Mouse (Mus musculus): ENCODE data around the gene Dnajb14. TPM values are rescaled to one million over a fixed set of nuclear protein-coding genes. Genes with fewer than 3 reads are reported as not detected.
"Not testable (repeated sequence)": the region's sequence is repeated elsewhere in the genome, so short reads cannot be mapped to it uniquely, and the experiment has no call there.

Gene Dnajb14
- polyA plus RNA-seq, 1 experiment from 2014 or later = 10.6 TPM

DNA sequence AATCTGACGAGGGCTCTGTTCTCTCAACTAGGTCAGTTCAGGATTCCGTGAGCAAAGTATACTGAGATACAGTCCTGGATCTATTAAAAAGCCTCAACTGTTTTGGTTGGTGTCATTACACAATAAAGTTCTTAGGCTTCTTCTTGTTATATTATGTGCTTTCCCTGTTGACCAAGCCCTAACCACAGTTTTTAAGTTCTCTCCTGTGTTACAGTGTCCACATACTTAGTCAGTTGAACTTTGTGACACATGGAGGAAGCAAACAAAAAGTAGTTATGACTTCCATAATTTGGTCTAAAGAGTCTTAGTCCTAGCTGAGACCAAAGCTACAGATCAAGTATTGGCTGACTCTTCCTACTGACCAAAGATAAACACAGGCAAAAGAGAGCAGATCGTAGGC is 79.4 kb downstream of the Dnajb14 start:
- Histone ChIP-seq H3K4me2 (no peak overlapping the region), H3K9ac (no peak overlapping the region), H3K4me1 (no peaks in the 10 kb centered on the region), H3K27me3 (replicated peaks) (no peaks in the 10 kb centered on the region), H3K27ac (no peak overlapping the region), H3K9me3 (no peaks in the 10 kb centered on the region), H3K4me3 (replicated peaks) (no peak overlapping the region), H3K36me3 (no peaks in the 10 kb centered on the region)
- 76% methylated on average over 3 of the region's 3 CpGs for WGBS
- ATAC-seq (ENCODE audit: insufficient read depth, low FRiP score, low read depth) = no peak

DNA sequence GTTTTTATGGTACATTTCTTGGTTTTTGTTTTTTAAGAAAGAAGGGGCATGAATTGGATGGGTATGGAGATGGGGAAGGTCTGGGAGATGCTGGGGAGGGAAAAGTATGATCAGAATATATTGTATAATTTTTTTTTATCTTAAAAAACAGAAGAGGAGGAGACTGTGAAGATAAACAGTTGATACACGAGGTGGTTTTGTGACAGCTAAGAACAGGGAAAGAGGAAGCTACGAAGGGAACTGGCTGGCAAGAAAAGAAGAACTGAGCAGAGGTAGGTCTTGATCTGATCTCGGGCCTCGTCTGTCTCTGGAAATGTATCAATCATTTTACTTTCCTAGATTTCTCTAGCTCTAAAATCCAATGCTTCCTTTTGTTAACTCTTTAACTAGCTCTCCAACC is 80.0 kb downstream of the Dnajb14 start:
- 71% methylated on average over 4 of the region's 4 CpGs for WGBS
- H3K4me3 ChIP-seq (replicated peaks) = no peak overlapping the region
- ATAC-seq (ENCODE audit: insufficient read depth, low FRiP score, low read depth) = no peak

DNA sequence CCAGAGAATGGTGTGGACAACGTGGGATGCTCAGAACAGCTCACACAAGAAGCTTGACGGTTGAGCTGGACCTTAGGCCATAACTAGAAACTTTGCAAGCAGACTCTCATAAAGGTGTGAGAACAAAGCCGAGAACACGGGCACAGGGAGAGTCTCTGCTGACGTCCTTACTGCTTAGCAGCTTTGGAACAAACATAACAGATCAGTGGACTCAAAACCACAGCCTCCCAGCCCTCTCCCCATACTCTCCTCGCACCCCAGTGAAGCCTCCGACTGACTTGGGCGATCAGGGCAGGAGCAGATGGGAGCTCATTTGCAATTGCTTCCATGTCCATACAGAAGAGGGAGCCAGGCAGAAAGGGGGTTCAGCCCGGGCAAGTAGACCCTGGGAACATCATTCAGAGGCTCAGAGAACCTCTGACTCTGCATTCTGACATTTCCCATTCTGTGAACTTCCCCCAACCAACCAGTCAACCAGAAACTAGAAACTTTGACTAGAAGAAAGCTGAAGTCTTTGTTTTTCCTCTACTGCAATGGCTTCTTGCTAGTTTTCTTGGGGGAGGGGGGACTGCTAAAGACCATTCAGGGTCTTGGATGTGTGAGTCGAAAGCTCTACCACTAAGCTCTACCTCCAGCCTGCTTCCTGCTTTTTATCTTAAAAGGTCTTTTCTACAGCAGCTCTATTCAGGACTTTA is 82.9 kb downstream of the Dnajb14 start:
- 80% methylated on average over 10 of the region's 10 CpGs for WGBS
- no peak overlapping the region for H3K27ac ChIP-seq
- no peak for ATAC-seq (ENCODE audit: insufficient read depth, low FRiP score, low read depth)

More for the DNA sequence above, 80.0 kb downstream of the Dnajb14 start:
- peaks cover 4% of the 10 kb centered on the region; the same call in 1 of the 2 replicates for H3K4me1 ChIP-seq
- no peaks in the 10 kb centered on the region for H3K36me3 ChIP-seq
- H3K4me2 ChIP-seq = no peak overlapping the region
- H3K9ac ChIP-seq = no peak overlapping the region
- no peaks in the 10 kb centered on the region for H3K9me3 ChIP-seq
- H3K27ac ChIP-seq = no peak overlapping the region
- H3K27me3 ChIP-seq (replicated peaks) = no peaks in the 10 kb centered on the region

DNA sequence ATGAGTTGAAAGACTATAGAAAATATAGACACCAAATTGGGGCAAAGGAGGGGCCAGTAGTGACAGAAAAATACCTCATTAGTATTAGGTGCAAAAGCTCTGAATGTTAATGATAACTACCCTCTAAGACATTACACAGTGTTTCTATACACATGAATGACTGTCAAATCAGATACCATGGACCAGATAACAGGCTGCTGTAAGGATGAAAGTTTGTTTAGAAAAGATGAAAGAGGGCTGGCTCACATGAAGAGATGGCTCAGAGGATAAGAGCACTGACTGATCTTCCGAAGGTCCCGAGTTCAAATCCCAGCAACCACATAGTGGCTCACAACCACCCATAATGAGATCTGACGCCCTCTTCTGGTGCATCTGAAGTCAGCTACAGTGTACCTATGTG is 83.8 kb downstream of the Dnajb14 start:
- H3K36me3 ChIP-seq; H3K4me3 ChIP-seq (replicated peaks); H3K27me3 ChIP-seq (replicated peaks); H3K9ac ChIP-seq; H3K4me2 ChIP-seq; ATAC-seq (ENCODE audit: insufficient read depth, low FRiP score, low read depth); H3K27ac ChIP-seq; H3K9me3 ChIP-seq: not testable (repeated sequence)
- WGBS = 89% methylated on average over 3 of the region's 3 CpGs
- H3K4me1 ChIP-seq = peaks cover 19% of the 10 kb centered on the region

More for the DNA sequence above, 82.9 kb downstream of the Dnajb14 start:
- peaks cover 15% of the 10 kb centered on the region for H3K4me1 ChIP-seq
- H3K9ac ChIP-seq = no peak overlapping the region
- no peaks in the 10 kb centered on the region for H3K36me3 ChIP-seq
- H3K4me2 ChIP-seq = no peak overlapping the region
- no peaks in the 10 kb centered on the region for H3K27me3 ChIP-seq (replicated peaks)
- no peak overlapping the region for H3K4me3 ChIP-seq (replicated peaks)
- no peaks in the 10 kb centered on the region for H3K9me3 ChIP-seq

DNA sequence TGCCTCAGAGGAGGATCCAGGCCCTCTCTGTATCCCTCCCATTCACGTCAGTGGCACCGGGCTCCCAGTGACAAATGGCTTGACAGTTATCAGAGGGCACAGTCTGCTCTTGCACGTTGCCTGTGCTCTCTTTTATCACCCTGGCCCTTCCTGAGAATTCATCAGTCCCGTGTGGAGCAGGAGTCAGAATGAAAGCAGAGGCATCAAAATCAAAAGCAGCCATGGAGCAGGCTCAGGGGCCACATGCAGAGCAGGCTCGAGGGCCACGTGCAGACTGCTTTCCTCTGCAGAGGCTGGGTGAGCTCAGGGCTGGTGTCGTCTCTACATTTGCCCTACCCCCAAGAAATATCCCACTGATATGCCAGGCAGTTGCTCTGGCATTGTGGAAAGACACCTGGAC is 84.3 kb downstream of the Dnajb14 start:
- Histone ChIP-seq H3K27me3 (replicated peaks) (no peaks in the 10 kb centered on the region), H3K36me3 (no peaks in the 10 kb centered on the region), H3K27ac (peak overlapping the region; percentile 65), H3K4me1 (peaks cover 19% of the 10 kb centered on the region), H3K4me2 (no peak overlapping the region), H3K9me3 (no peaks in the 10 kb centered on the region), H3K9ac (no peak overlapping the region), H3K4me3 (replicated peaks) (no peak overlapping the region)
- WGBS = 27% methylated on average over 7 of the region's 7 CpGs
- peak; percentile 27; the same call in 1 of the 2 replicates for ATAC-seq (ENCODE audit: insufficient read depth, low FRiP score, low read depth)

DNA sequence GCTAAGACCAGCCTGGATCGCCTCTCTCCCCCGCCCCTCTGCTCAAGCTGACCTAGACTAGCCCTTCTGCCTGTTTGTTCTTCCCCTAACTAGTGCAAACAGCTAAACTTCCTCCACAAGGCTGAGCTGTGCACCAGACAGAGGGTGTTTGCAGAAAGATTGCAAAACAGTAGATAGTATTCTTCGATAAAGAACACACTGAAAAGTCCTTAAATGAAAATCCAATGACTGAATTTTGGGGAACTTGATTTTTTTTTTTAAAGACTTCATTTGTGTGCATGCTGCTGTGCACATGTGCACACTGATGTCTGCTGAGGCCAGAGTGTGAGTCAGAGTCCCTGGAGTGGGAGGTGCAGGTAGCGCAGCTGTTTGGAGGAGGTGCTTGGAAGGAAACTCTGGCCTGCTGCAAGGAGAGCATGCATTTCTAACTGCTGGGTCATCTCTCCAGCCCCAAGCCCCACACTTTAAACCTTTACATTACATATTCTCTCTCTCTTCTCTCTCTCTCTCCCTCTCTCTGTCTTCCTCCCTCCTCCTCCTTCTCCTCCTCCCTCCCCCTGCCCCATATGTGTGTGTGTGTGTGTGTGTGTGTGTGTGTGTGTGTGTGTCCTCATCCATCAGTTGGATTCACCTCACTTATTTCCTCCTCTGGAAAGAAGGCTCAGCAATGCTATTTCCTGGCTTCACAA is 84.9 kb downstream of the Dnajb14 start:
- Histone ChIP-seq H3K36me3 (no peaks in the 10 kb centered on the region), H3K9me3 (no peaks in the 10 kb centered on the region), H3K9ac (no peak overlapping the region), H3K4me3 (replicated peaks) (no peak overlapping the region), H3K4me2 (no peak overlapping the region), H3K27ac (peak overlapping the region; percentile 65), H3K4me1 (peaks cover 19% of the 10 kb centered on the region), H3K27me3 (replicated peaks) (no peaks in the 10 kb centered on the region)
- 30% methylated on average over 4 of the region's 4 CpGs for WGBS
- peak; percentile 83 for ATAC-seq (ENCODE audit: insufficient read depth, low FRiP score, low read depth)

DNA sequence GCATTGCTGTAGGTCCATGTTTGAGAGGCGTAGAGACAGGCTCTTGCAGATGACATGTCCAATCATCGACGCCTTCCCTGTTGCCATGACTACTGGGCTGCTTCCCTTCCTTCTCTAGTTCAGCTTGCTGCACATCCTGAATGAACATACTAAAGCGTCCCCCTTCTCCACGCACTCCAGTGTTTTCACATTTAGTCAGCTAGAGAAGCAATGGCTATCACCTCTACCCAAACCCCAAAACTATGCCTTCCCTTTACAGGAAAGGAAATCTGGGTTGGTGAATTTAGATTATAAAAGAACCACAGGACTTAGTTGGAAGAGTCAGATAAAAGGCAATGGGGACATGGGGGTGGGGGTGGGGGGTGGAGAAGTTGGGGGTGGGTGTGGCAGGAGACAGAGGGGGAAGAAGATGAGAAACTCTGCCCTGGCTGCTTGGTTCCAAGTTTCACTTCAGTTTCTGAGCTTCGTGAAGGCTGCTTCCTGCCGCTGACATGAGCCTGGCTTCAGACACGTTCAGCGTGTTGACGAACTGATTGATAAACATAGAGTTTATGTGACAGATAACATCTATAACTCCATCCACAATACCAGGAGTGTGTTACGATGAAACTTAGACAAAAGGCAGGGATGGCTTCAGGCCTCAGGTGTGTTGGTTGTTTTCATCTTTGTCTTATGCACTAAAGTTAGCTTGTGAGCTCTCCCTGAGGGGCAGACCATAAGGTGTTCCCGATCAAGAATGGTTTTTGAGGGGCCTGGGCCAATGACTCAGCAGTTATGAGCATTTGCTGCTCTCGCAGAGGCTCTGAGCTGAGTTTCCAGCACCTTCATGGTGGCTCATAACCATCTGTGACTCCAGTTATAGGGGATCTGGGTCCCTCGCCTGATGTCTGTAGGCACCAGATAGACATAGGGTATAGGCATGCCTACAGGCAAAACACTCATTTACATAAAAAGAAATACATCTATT is 85.7 kb downstream of the Dnajb14 start:
- peak; percentile 34; the same call in 1 of the 2 replicates for ATAC-seq (ENCODE audit: insufficient read depth, low FRiP score, low read depth)
- Histone ChIP-seq H3K4me2 (no peak overlapping the region), H3K9ac (no peak overlapping the region), H3K9me3 (no peaks in the 10 kb centered on the region), H3K27ac (peak overlapping the region; percentile 65), H3K4me1 (peaks cover 19% of the 10 kb centered on the region), H3K36me3 (no peaks in the 10 kb centered on the region), H3K27me3 (replicated peaks) (no peaks in the 10 kb centered on the region), H3K4me3 (replicated peaks) (no peak overlapping the region)
- WGBS = 53% methylated on average over 14 of the region's 14 CpGs

DNA sequence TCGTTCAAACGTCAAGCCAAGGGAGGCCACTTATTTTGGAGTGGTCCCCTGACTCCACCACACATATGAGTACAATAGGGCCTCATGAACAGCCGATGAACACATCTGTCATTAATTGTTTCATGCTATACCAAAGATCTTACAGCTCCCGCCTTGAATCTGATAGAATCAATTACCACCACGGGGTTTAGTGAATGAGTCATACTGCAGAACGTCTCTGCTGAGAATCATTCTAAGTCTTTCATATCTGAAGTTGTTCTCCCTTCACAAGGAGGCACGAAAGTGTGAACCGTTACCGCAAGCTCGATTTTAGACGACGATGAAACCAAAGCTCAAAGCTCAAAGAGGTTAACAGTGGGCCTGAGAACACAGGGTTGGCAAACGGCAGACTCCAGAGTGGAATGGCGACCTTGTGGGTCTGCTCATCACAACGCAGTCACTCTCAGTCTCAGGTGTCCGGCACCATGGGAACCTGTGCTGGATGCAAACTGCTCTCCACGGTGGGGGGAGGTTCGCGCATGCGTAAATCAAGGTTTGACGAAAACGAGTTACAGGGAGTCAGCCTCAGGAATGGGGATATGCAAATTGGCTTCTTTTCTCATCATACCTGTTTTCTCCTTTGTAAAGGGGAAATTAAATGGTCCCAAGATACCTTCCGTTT is 86.9 kb downstream of the Dnajb14 start:
- no peak overlapping the region for H3K4me3 ChIP-seq (replicated peaks)
- WGBS = 63% methylated on average over 23 of the region's 23 CpGs
- H3K9ac ChIP-seq = no peak overlapping the region
- no peaks in the 10 kb centered on the region for H3K27me3 ChIP-seq (replicated peaks)
- ATAC-seq (ENCODE audit: insufficient read depth, low FRiP score, low read depth) = no peak
- peaks cover 19% of the 10 kb centered on the region for H3K4me1 ChIP-seq
- no peak overlapping the region for H3K4me2 ChIP-seq
- H3K36me3 ChIP-seq = no peaks in the 10 kb centered on the region
- no peaks in the 10 kb centered on the region for H3K9me3 ChIP-seq
- H3K27ac ChIP-seq = no peak overlapping the region

DNA sequence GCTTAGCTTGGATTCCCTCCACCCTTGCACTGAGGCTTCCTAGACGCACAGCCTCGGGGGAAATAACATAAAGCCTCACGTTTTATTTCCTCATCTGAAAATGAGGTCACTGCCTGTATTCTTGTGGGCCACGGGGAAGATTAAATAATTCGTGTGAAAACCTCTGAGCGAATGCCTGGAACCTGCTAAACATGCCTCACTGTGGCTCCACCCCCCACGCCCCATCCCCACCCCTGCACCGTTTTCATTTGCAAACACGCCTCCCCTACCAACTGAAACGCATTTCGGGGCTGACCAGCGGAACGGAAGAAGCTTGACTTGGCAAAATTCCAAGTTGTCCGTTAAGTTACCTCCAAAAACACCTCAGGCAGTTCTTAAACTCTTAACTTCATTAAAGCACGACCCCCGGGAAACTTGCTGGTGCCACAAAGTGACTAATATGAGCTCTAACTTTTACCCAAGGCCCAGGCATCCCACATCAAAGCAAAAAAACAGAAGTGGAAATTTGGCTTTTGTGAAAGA is 88.1 kb downstream of the Dnajb14 start:
- Histone ChIP-seq H3K4me3 (replicated peaks) (no peak overlapping the region; the same call in 1 of the 2 replicates), H3K27ac (no peak overlapping the region), H3K4me1 (peaks cover 19% of the 10 kb centered on the region), H3K9ac (no peak overlapping the region), H3K4me2 (peak overlapping the region; percentile 48), H3K27me3 (replicated peaks) (no peaks in the 10 kb centered on the region), H3K9me3 (no peaks in the 10 kb centered on the region), H3K36me3 (no peaks in the 10 kb centered on the region)
- ATAC-seq (ENCODE audit: insufficient read depth, low FRiP score, low read depth) = 0 out of 2 replicates have a peak, but pooled peaks have one; percentile 45
- WGBS = 11% methylated on average over 16 of the region's 16 CpGs

DNA sequence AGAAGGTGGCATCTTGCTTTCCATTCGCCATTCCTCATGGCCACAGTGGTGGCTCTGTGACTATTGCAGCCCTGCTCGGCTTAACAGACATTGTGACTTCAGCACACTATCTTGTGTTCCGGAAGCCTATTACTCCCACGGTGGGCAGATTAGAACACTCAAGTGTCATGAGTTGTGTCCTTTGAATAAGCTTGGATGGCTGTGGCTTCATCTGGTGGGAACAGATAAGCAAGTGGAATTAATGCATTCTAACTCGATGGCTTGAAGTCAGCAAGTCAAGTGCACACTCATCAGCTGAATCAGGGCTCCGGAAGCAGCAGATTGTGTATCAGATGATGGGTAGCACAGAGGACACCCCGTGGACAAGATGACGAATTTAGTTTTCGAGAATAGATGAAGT is 90.4 kb downstream of the Dnajb14 start:
- H3K4me1 ChIP-seq = peaks cover 11% of the 10 kb centered on the region; the same call in 1 of the 2 replicates
- no peak overlapping the region for H3K4me2 ChIP-seq
- H3K27ac ChIP-seq = no peak overlapping the region
- H3K27me3 ChIP-seq (replicated peaks) = no peaks in the 10 kb centered on the region
- WGBS = 84% methylated on average over 9 of the region's 9 CpGs
- H3K36me3 ChIP-seq = no peaks in the 10 kb centered on the region
- no peaks in the 10 kb centered on the region for H3K9me3 ChIP-seq
- ATAC-seq (ENCODE audit: insufficient read depth, low FRiP score, low read depth) = peak; percentile 78
- H3K9ac ChIP-seq = no peak overlapping the region
- H3K4me3 ChIP-seq (replicated peaks) = no peak overlapping the region

DNA sequence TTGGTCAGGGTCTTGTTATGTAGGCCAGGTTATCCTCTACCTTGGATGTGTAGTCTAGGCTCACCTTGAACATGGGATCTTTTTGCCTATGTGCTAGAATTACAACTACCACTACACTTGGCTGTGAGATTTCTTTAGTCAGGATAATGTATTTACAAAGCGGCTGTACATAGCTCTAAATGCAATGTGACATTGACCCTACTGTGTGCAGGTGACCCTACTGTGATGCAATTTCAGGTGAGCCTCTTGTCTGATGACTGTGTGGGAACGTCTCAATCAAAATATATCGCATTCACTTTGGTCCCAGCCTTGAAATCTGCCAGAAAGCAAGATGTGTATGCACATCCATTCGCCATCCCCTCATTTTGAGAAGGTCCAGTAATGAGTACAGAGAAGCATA is 90.9 kb downstream of the Dnajb14 start:
- 94% methylated on average over 4 of the region's 4 CpGs for WGBS
- H3K36me3 ChIP-seq = no peaks in the 10 kb centered on the region
- no peak overlapping the region for H3K27ac ChIP-seq
- no peaks in the 10 kb centered on the region for H3K9me3 ChIP-seq
- no peak overlapping the region for H3K4me2 ChIP-seq
- no peaks in the 10 kb centered on the region for H3K27me3 ChIP-seq (replicated peaks)
- H3K4me3 ChIP-seq (replicated peaks) = no peak overlapping the region
- no peak overlapping the region for H3K9ac ChIP-seq
- H3K4me1 ChIP-seq = peaks cover 7% of the 10 kb centered on the region; the same call in 1 of the 2 replicates
- ATAC-seq (ENCODE audit: insufficient read depth, low FRiP score, low read depth) = no peak

All from stomach, embryonic 15.5 days (tissue).